Mouse (Mus musculus) intestine, postnatal 0 days (tissue): ENCODE measurements around the gene Fmn2. TPM values are rescaled to one million over a fixed set of nuclear protein-coding genes. Genes with fewer than 3 reads are reported as not detected.

ENCODE experiments used
- ATAC-seq: fragments of 200-750 bp; cut with Nextera tagmentation; 2 replicates; pipeline ENCODE4 v1.8.0; 2017; ENCODE audit warnings: mild to moderate bottlenecking, moderate TSS enrichment, moderate library complexity
- H3K27ac ChIP-seq: fragments of 300-500 bp; sonication (generic); 2 replicates; pipeline ENCODE4 v1.5.1; 2014; ENCODE audit warnings: mild to moderate bottlenecking, low read depth, low read length, moderate library complexity
- H3K27me3 ChIP-seq: fragments of 300-500 bp; sonication (generic); replicated peaks from 2 replicates; pipeline ENCODE4 v1.6.1; 2014; ENCODE audit warnings: low read length, mixed read lengths; ENCODE audit not compliant: control insufficient read depth, insufficient read depth
- H3K36me3 ChIP-seq: fragments of 300-500 bp; sonication (generic); 2 replicates; pipeline ENCODE4 v1.6.1; 2014; ENCODE audit warnings: mild to moderate bottlenecking, moderate library complexity; ENCODE audit not compliant: control insufficient read depth, insufficient read depth
- H3K4me1 ChIP-seq: fragments of 300-500 bp; sonication (generic); replicated peaks from 2 replicates; pipeline ENCODE4 v1.6.1; 2014; ENCODE audit warnings: antibody characterized with exemption, low read length, mixed read lengths; ENCODE audit not compliant: control insufficient read depth, insufficient read depth
- H3K4me2 ChIP-seq: fragments of 300-500 bp; sonication (generic); replicated peaks from 2 replicates; pipeline ENCODE4 v1.6.1; 2014; ENCODE audit warnings: low read depth, mild to moderate bottlenecking, moderate library complexity
- H3K4me3 ChIP-seq: fragments of 300-500 bp; sonication (generic); 2 replicates; pipeline ENCODE4 v1.5.1; 2014; ENCODE audit warnings: low read depth, low read length
- H3K9ac ChIP-seq: fragments of 300-500 bp; sonication (generic); 2 replicates; pipeline ENCODE4 v1.6.1; 2014; ENCODE audit warnings: mild to moderate bottlenecking, low read depth, low read length
- H3K9me3 ChIP-seq: fragments of 300-500 bp; sonication (generic); 2 replicates; pipeline ENCODE4 v1.6.1; 2016; ENCODE audit warnings: mixed run types; ENCODE audit not compliant: control insufficient read depth
- CTCF ChIP-seq: sonication (generic); IDR thresholded peaks from 2 replicates; pipeline ENCODE4 v1.5.1; 2016; ENCODE audit warnings: low read depth, mild to moderate bottlenecking, control low read depth, antibody characterized with exemption, moderate library complexity
- WGBS: fragments of 180-500 bp; shearing (Covaris S2); extraction: QIAGEN DNeasy Blood & Tissue Kit; methylation state at CpG from one replicate; pipeline ENCODE4 v1.1.7; 2014; 5-methylcytosine and 5-hydroxymethylcytosine counted together
- polyA plus RNA-seq: library from polyadenylated mRNA; unstranded; fragments of >200 nt; fragmentation: Nextera tagmentation; extraction: Ambion mirVana; gene quantifications from 2 replicates; pipeline ENCODE4 v1.2.1, GENCODE M21; 2015

Fmn2 gene
- polyA plus RNA-seq, 1 experiment from 2014 or later: 0.25 TPM

DNA sequence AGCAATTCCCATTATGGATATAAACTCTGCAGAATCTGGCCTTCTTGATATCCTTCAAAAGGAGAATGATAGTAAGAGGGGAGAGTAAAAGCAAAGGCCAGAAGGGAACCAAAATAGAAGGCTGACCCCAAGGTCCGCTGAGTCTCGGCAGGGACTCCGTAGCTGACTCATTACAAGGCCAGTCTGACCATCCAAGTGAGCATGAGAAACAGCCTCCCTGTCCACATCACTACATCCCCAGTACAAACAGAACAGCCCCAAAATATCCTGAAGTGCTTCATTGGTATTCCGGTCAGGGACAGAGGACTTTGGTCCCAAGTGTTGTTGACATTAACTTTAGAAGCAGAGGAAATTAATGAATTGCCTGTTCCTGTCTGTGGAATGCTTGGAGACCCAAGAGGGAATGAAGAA, 270.3 kb downstream of the Fmn2 start:
- H3K9me3 ChIP-seq: no peaks in the 10 kb centered on the region
- no peaks in the 10 kb centered on the region for H3K4me1 ChIP-seq
- no peaks in the 10 kb centered on the region for H3K36me3 ChIP-seq
- no peak overlapping the region for H3K9ac ChIP-seq
- no peaks in the 10 kb centered on the region for H3K27me3 ChIP-seq
- no peak overlapping the region for H3K27ac ChIP-seq
- no peak overlapping the region for H3K4me3 ChIP-seq
- WGBS: 51% methylated on average over 4 of the region's 4 CpGs
- no peak for ATAC-seq
- TF ChIP-seq CTCF: no peak
- H3K4me2 ChIP-seq: no peak overlapping the region

DNA sequence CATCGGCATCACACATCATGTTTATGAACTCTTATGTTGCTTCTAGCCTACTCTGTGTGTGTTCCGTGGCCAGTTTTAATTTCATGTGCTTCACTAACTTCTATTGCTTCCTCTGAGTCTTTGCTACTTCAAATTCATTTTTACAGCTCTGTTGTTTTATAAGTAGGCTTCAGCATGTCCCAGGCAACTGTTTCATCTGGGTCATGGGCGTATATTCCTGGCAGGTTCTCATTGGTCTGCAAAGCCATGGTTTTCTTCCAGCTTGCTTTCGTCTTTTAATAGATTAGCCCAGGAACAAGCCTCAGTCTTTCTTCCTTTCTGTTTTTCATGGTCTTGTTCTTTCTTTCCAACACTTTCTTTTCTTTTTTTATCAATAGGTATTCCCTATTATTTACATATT, 279.4 kb downstream of the Fmn2 start:
- no peak for TF ChIP-seq CTCF
- Histone ChIP-seq H3K27ac (no peak overlapping the region), H3K27me3 (no peaks in the 10 kb centered on the region), H3K36me3 (no peaks in the 10 kb centered on the region), H3K9ac (no peak overlapping the region), H3K4me1 (no peaks in the 10 kb centered on the region), H3K9me3 (no peaks in the 10 kb centered on the region), H3K4me3 (no peak overlapping the region), H3K4me2 (no peak overlapping the region)
- no peak for ATAC-seq
- WGBS: 89% methylated on average over 4 of the region's 4 CpGs

DNA sequence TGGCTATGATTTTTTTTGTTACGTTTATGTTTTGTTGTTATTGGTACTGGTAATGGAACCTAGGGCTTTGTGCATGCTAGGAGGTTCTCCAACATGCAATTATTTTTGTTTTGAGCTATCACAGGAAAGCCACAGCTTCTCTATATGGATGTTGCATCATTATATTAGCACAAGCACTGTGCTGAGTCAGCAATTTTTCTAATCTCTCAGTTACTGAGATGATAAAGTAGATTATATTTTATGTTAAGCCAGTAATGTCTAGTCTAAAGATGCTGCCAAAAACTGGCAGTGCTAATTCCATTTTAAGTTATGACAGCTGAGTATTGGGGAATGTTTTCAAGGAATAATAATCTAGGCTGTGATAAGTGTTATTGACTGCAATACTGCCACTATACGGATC, 287.0 kb downstream of the Fmn2 start:
- Histone ChIP-seq H3K4me3 (no peak overlapping the region), H3K27me3 (no peaks in the 10 kb centered on the region), H3K9me3 (no peaks in the 10 kb centered on the region), H3K4me1 (no peaks in the 10 kb centered on the region), H3K9ac (no peak overlapping the region), H3K4me2 (no peak overlapping the region), H3K36me3 (no peaks in the 10 kb centered on the region), H3K27ac (no peak overlapping the region)
- TF ChIP-seq CTCF: no peak
- 92% methylated on average over 2 of the region's 2 CpGs for WGBS
- no peak for ATAC-seq

DNA sequence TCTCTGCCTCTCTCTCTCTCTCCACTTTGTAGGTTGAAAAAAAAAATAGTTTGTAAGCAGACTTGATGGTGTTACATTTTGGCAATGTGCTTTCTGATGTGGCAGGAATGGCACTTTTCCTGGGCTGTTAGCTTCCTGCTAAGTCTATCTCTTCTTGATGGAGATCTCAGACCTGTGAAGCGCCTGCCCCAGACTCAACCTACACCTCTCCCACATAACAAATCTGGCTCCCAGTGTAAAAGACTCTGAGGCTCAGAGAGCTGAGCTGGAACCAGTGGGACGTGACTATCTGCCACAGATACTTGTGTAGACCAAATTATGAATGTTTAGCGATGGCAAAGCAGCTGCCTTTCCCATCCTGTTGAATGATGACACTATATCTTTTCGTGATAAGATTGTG, 310.2 kb downstream of the Fmn2 start:
- 67% methylated on average over 4 of the region's 4 CpGs for WGBS
- Histone ChIP-seq H3K4me3 (no peak overlapping the region), H3K4me2 (no peak overlapping the region), H3K9ac (no peak overlapping the region), H3K9me3 (no peaks in the 10 kb centered on the region), H3K36me3 (no peaks in the 10 kb centered on the region), H3K4me1 (no peaks in the 10 kb centered on the region), H3K27ac (no peak overlapping the region), H3K27me3 (no peaks in the 10 kb centered on the region)
- ATAC-seq: no peak
- no peak for TF ChIP-seq CTCF

DNA sequence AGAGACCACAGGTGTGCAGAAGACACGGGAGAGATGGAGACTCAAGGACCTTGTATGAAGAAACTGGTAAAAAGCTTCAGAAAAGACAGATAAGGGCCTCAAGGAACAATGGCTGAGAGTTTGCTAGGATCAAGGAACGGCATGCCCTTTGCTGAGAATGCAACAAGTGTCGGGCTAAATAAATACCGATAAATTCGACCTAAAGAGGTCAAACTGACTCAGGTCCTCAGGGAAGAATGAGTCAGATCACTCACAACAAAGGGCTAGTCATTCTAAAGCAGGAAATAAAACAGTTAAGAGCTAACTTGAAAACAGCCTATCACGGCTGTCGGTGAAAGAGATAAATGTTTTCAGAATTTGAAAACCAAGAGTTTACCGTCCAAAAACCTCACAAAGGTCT, 324.9 kb downstream of the Fmn2 start:
- Histone ChIP-seq H3K4me1 (no peaks in the 10 kb centered on the region), H3K4me3 (no peak overlapping the region), H3K36me3 (no peaks in the 10 kb centered on the region), H3K9me3 (no peaks in the 10 kb centered on the region), H3K4me2 (no peak overlapping the region), H3K9ac (no peak overlapping the region), H3K27ac (no peak overlapping the region), H3K27me3 (no peaks in the 10 kb centered on the region)
- no peak for TF ChIP-seq CTCF
- WGBS: 17% methylated on average over 8 of the region's 8 CpGs
- ATAC-seq: no peak

DNA sequence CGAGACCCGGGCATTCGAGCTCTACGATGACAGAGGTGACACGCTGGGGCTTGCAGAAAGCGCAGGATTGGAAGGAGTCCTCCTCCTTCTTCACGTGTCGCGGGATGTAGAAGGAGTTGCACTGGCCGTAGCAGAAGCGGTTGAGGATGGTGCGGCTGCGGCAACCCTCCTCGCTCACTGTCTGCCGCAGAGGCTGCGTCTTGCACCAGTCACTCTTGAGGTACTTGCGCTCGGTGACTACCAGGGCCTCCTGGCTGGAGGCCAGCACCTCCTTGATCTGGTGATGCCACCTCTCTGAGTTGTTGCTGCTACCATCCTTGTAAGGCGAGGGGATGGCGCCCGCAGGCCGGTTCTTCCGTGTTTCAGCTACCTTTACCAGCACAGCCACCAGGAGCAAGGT, 335.2 kb downstream of the Fmn2 start:
- TF ChIP-seq CTCF: no peak
- WGBS: 93% methylated on average over 21 of the region's 23 CpGs
- H3K4me1 ChIP-seq: no peaks in the 10 kb centered on the region
- no peak overlapping the region for H3K4me2 ChIP-seq
- H3K9ac ChIP-seq: no peak overlapping the region
- H3K27ac ChIP-seq: no peak overlapping the region
- no peak for ATAC-seq
- H3K4me3 ChIP-seq: no peak overlapping the region
- no peaks in the 10 kb centered on the region for H3K27me3 ChIP-seq
- H3K9me3 ChIP-seq: no peaks in the 10 kb centered on the region
- no peaks in the 10 kb centered on the region for H3K36me3 ChIP-seq

DNA sequence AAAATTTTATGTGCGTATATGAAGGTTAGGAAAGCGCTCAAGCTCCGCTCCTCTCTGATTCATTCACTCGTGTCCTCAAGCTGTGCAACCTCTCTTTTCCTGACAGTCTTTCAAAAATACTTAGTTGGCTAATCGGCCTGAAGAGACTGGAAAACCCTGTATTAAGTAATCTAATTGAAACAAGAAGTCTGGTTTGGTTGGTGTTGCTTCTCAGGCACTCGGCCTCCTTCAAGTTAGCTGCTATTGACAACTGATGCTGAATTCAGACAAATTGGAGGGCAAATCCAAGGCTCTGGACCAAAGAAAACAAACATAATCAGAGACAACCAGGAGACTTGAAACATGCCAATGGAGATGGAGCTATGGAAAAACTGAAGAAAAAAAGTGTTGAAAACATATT, 343.2 kb downstream of the Fmn2 start:
- TF ChIP-seq CTCF: no peak
- no peak for ATAC-seq
- Histone ChIP-seq H3K36me3 (no peaks in the 10 kb centered on the region), H3K27ac (no peak overlapping the region), H3K27me3 (no peaks in the 10 kb centered on the region), H3K4me3 (no peak overlapping the region), H3K4me1 (no peaks in the 10 kb centered on the region), H3K4me2 (no peak overlapping the region), H3K9ac (no peak overlapping the region), H3K9me3 (no peaks in the 10 kb centered on the region)
- 85% methylated on average over 6 of the region's 6 CpGs for WGBS
